Mouse (Mus musculus) thymus, adult 2 months (tissue): ENCODE results near the gene Stra6.

Source experiments
- CTCF ChIP-seq: fragments of 200-500 bp; IDR thresholded peaks from 2 replicates; pipeline ENCODE4 v1.5.1; 2012; ENCODE audit warnings: mild to moderate bottlenecking, control low read depth, low read length, moderate library complexity, borderline replicate concordance; ENCODE audit not compliant: control insufficient read depth, poor library complexity, insufficient read depth; ENCODE audit errors: extremely low read depth
- POLR2A ChIP-seq: fragments of 200-500 bp; IDR thresholded peaks from 2 replicates; pipeline ENCODE4 v1.6.1; 2012; ENCODE audit warnings: mild to moderate bottlenecking, low read length, control low read depth, moderate library complexity; ENCODE audit not compliant: control insufficient read depth, poor library complexity, insufficient read depth; ENCODE audit errors: extremely low read depth

- TF ChIP-seq CTCF: no peak
- no peak for TF ChIP-seq POLR2A
Observed at GRCm38 (mm10) chr9:58093776-58094175, 30.2 kb downstream of the Stra6 start.
